Mouse (Mus musculus) heart, postnatal 0 days (tissue): ENCODE measurements at regions not wholly inside any gene's neighbourhood (a gene's known extent, or its start where the extent isn't known, plus 50 kb on each side); places are given as distances from the start of the nearest gene placed in this dataset.
A peak's percentile ranks its signal among the peaks of the same experiment; 100 is the strongest.
"Not testable (repeated sequence)": the region's sequence is repeated elsewhere in the genome, so short reads cannot be mapped to it uniquely, and the experiment has no call there.

Source experiments
- ATAC-seq: fragments of 200-750 bp; cut with Nextera tagmentation; 2 replicates; pipeline ENCODE4 v1.8.0; 2017; ENCODE audit warnings: low read depth, moderate number of reproducible peaks, moderate library complexity; ENCODE audit not compliant: insufficient read depth
- DNase-seq: peaks from one replicate; pipeline ENCODE4 v3.0.0-alpha.2; 2016; ENCODE audit warnings: low spot score
- H3K27ac ChIP-seq: fragments of 300-500 bp; sonication (generic); 2 replicates; pipeline ENCODE4 v1.5.1; 2014; ENCODE audit warnings: low read depth, mild to moderate bottlenecking
- H3K27me3 ChIP-seq: fragments of 300-500 bp; sonication (generic); 2 replicates; pipeline ENCODE4 v1.6.1; 2014; ENCODE audit warnings: low read length, mixed read lengths; ENCODE audit not compliant: control insufficient read depth, insufficient read depth
- H3K36me3 ChIP-seq: fragments of 300-500 bp; sonication (generic); replicated peaks from 2 replicates; pipeline ENCODE4 v1.6.1; 2014; ENCODE audit warnings: low read length, mixed read lengths; ENCODE audit not compliant: control insufficient read depth, insufficient read depth
- H3K4me1 ChIP-seq: fragments of 300-500 bp; sonication (generic); 2 replicates; pipeline ENCODE4 v1.6.1; 2014; ENCODE audit warnings: antibody characterized with exemption; ENCODE audit not compliant: control insufficient read depth, insufficient read depth
- H3K4me2 ChIP-seq: fragments of 300-500 bp; sonication (generic); 2 replicates; pipeline ENCODE4 v1.6.1; 2014; ENCODE audit warnings: low read depth, mild to moderate bottlenecking, low read length, moderate library complexity
- H3K4me3 ChIP-seq: fragments of 300-500 bp; sonication (generic); 2 replicates; pipeline ENCODE4 v1.5.1; 2014; ENCODE audit warnings: low read depth, low read length
- H3K9ac ChIP-seq: fragments of 300-500 bp; sonication (generic); replicated peaks from 2 replicates; pipeline ENCODE4 v1.6.1; 2014; ENCODE audit warnings: low read depth, low read length, mixed read lengths
- H3K9me3 ChIP-seq: fragments of 300-500 bp; sonication (generic); replicated peaks from 2 replicates; pipeline ENCODE4 v1.6.1; 2016; ENCODE audit warnings: low read length; ENCODE audit not compliant: control insufficient read depth
- CTCF ChIP-seq: IDR thresholded peaks from 2 replicates; pipeline ENCODE4 v1.5.1; 2016; ENCODE audit warnings: antibody characterized with exemption, control low read depth, low read depth
- EP300 ChIP-seq: IDR thresholded peaks from 2 replicates; pipeline ENCODE4 v1.6.1; 2016; ENCODE audit warnings: antibody characterized with exemption, low read depth
- WGBS: fragments of 180-500 bp; shearing (Covaris S2); extraction: QIAGEN DNeasy Blood & Tissue Kit; methylation state at CpG from one replicate; pipeline ENCODE4 v1.1.7; 2014; 5-methylcytosine and 5-hydroxymethylcytosine counted together

DNA sequence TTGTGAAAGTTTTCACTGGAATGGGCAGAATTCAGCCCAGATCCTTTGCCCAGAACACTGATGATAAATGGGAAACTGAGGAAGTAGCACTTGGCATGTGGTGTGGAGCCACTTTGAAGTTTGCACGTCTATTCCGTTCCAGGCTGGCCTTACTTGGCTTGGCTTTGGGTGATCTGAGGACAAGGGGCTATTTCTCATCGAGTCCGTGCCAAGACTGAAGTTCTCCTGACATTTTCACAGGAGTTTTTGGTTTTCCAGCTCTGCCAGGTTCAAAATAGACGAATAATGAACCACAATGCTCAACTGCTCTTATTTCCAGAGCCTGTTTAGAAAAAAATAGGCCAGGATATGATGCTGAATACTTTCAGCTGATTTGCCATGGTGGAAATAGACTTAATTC, 421.8 kb upstream of the Dab2 start:
- TF ChIP-seq CTCF (no peak), EP300 (no peak)
- no peaks in the 10 kb centered on the region for H3K27me3 ChIP-seq
- 78% methylated on average over 5 of the region's 5 CpGs for WGBS

GRCm38 (mm10) chr15:5891188-5891587, 408.4 kb upstream of the Dab2 start:
- 70% methylated on average over 3 of the region's 3 CpGs for WGBS
- ATAC-seq = no peak

More for the DNA sequence above, 421.8 kb upstream of the Dab2 start:
- H3K36me3 ChIP-seq = no peaks in the 10 kb centered on the region
- H3K4me3 ChIP-seq = no peak overlapping the region
- H3K4me2 ChIP-seq = no peak overlapping the region
- ATAC-seq (no peak), DNase-seq (no peak)
- no peaks in the 10 kb centered on the region for H3K4me1 ChIP-seq
- H3K9me3 ChIP-seq = no peaks in the 10 kb centered on the region
- no peak overlapping the region for H3K27ac ChIP-seq
- no peak overlapping the region for H3K9ac ChIP-seq

DNA sequence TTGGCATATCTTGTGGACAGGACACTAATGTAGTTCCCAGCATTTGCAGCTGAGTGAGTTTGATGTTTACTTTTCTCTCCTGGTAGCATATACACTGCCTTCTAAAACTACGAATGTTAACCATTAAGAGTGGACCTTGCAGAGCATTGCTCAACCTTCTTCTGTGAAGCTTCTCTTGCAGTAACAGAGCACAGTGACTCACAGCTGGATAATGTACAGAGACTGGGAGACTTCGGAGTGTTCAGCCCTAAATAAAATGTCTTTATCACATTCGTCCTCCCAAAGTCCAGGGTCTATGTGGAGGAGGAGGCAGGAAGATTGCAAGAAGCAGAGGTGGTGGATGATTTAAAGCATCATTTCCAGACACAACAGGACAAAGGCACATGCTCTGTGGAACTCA, 407.6 kb upstream of the Dab2 start:
- Histone ChIP-seq H3K4me3 (no peak overlapping the region), H3K9ac (no peak overlapping the region), H3K4me2 (no peak overlapping the region), H3K27me3 (no peaks in the 10 kb centered on the region), H3K36me3 (no peaks in the 10 kb centered on the region), H3K27ac (no peak overlapping the region), H3K9me3 (no peaks in the 10 kb centered on the region), H3K4me1 (no peaks in the 10 kb centered on the region)
- DNase-seq (no peak), ATAC-seq (no peak)
- TF ChIP-seq CTCF = no peak
- no peak for TF ChIP-seq EP300
- 53% methylated on average over 3 of the region's 3 CpGs for WGBS

More at GRCm38 (mm10) chr15:5891188-5891587, 408.4 kb upstream of the Dab2 start:
- Histone ChIP-seq H3K4me2 (no peak overlapping the region), H3K36me3 (no peaks in the 10 kb centered on the region), H3K4me3 (no peak overlapping the region), H3K9me3 (no peaks in the 10 kb centered on the region), H3K27ac (no peak overlapping the region), H3K27me3 (no peaks in the 10 kb centered on the region), H3K9ac (no peak overlapping the region), H3K4me1 (no peaks in the 10 kb centered on the region)
- no peak for TF ChIP-seq EP300
- no peak for DNase-seq

- 88% methylated on average over 5 of the region's 5 CpGs for WGBS
These were observed 403.7 kb upstream of the Dab2 start for GRCm38 (mm10) chr15:5895688-5896470.

DNA sequence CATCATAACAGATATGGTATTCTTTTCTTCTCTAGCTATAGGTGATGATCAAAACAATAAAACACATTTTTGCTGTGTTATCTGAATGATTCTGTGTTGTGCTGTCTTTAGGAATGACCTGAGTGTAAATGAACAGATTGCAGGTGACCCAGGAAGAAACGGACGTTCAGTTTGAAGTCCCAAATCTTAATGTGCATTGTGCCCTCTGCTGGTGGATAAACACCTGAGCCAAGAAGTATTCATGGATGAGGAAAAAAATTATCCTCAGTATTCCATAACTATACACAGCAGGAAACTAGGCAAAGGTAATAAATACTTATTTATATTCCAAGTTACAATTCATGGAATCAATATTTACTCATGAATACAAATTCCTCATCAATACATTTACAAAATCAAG, 384.3 kb upstream of the Dab2 start:
- H3K4me3 ChIP-seq = no peak overlapping the region
- ATAC-seq (no peak), DNase-seq (peak; percentile 67)
- no peak overlapping the region for H3K9ac ChIP-seq
- no peaks in the 10 kb centered on the region for H3K36me3 ChIP-seq
- H3K27me3 ChIP-seq = no peaks in the 10 kb centered on the region
- WGBS = 8% methylated on average over 2 of the region's 2 CpGs
- no peak overlapping the region for H3K4me2 ChIP-seq
- no peaks in the 10 kb centered on the region for H3K4me1 ChIP-seq
- no peak overlapping the region for H3K27ac ChIP-seq
- TF ChIP-seq EP300 (no peak), CTCF (peak; percentile 73)
- no peaks in the 10 kb centered on the region for H3K9me3 ChIP-seq

More at GRCm38 (mm10) chr15:5895688-5896470, 403.7 kb upstream of the Dab2 start:
- H3K4me3 ChIP-seq, ATAC-seq, H3K27me3 ChIP-seq, H3K27ac ChIP-seq, H3K9ac ChIP-seq, H3K4me2 ChIP-seq, H3K9me3 ChIP-seq, DNase-seq, H3K36me3 ChIP-seq, H3K4me1 ChIP-seq: not testable (repeated sequence)

- Histone ChIP-seq H3K27me3 (no peaks in the 10 kb centered on the region), H3K4me3 (no peak overlapping the region), H3K36me3 (no peaks in the 10 kb centered on the region), H3K9me3 (no peaks in the 10 kb centered on the region), H3K9ac (no peak overlapping the region), H3K4me1 (no peaks in the 10 kb centered on the region), H3K4me2 (no peak overlapping the region), H3K27ac (no peak overlapping the region)
- ATAC-seq (no peak), DNase-seq (no peak)
- TF ChIP-seq EP300 = no peak
- TF ChIP-seq CTCF = no peak
- 49% methylated on average over 4 of the region's 4 CpGs for WGBS
These were observed 379.5 kb upstream of the Dab2 start for GRCm38 (mm10) chr15:5920058-5920457.
